Mouse (Mus musculus) limb, embryonic 15.5 days (tissue): ENCODE results near the gene Gpbp1. TPM values are rescaled to one million over a fixed set of nuclear protein-coding genes. Genes with fewer than 3 reads are reported as not detected.

Experiments
- ATAC-seq: fragments of 200-750 bp; cut with Nextera tagmentation; 2 replicates; pipeline ENCODE4 v1.8.0; 2017; ENCODE audit warnings: low read depth, moderate TSS enrichment; ENCODE audit not compliant: insufficient number of reproducible peaks, low FRiP score, low TSS enrichment
- H3K27ac ChIP-seq: fragments of 300-500 bp; sonication (generic); 2 replicates; pipeline ENCODE4 v1.5.1; 2015; ENCODE audit warnings: moderate library complexity, mild to moderate bottlenecking, inconsistent platforms
- H3K27me3 ChIP-seq: fragments of 300-500 bp; sonication (generic); 2 replicates; pipeline ENCODE4 v1.6.1; 2015; ENCODE audit warnings: inconsistent platforms
- H3K36me3 ChIP-seq: fragments of 300-500 bp; sonication (generic); 2 replicates; pipeline ENCODE4 v1.6.1; 2015; ENCODE audit warnings: inconsistent platforms
- H3K4me1 ChIP-seq: fragments of 300-500 bp; sonication (generic); 2 replicates; pipeline ENCODE4 v1.6.1; 2015; ENCODE audit warnings: inconsistent platforms
- H3K4me2 ChIP-seq: fragments of 300-500 bp; sonication (generic); 2 replicates; pipeline ENCODE4 v1.6.1; 2015; ENCODE audit warnings: mild to moderate bottlenecking, inconsistent platforms
- H3K4me3 ChIP-seq: fragments of 300-500 bp; sonication (generic); 2 replicates; pipeline ENCODE4 v1.5.1; 2015; ENCODE audit warnings: mild to moderate bottlenecking, inconsistent platforms
- H3K9ac ChIP-seq: fragments of 300-500 bp; sonication (generic); 2 replicates; pipeline ENCODE4 v1.6.1; 2015; ENCODE audit warnings: inconsistent platforms
- H3K9me3 ChIP-seq: fragments of 300-500 bp; sonication (generic); 2 replicates; pipeline ENCODE4 v1.6.1; 2016; ENCODE audit warnings: inconsistent platforms
- WGBS: fragments of 180-500 bp; shearing (Covaris S2); methylation state at CpG from one replicate; pipeline ENCODE4 v1.1.7; 2015; 5-methylcytosine and 5-hydroxymethylcytosine counted together
- polyA plus RNA-seq: library from polyadenylated mRNA; unstranded; fragments of >200 nt; fragmentation: Nextera tagmentation; extraction: Ambion mirVana; gene quantifications from 2 replicates; pipeline ENCODE4 v1.2.1, GENCODE M21; 2015

Gpbp1 gene
- polyA plus RNA-seq, 1 experiment from 2014 or later, result 82.8 TPM

- Histone ChIP-seq H3K9ac (no peak overlapping the region), H3K4me1 (peaks cover 3% of the 10 kb centered on the region; the same call in 1 of the 2 replicates), H3K27ac (no peak overlapping the region), H3K27me3 (no peaks in the 10 kb centered on the region), H3K4me3 (no peak overlapping the region), H3K9me3 (no peaks in the 10 kb centered on the region), H3K4me2 (no peak overlapping the region), H3K36me3 (no peaks in the 10 kb centered on the region)
- no peak for ATAC-seq
- WGBS, result 79% methylated on average over 6 of the region's 6 CpGs
Observed at GRCm38 (mm10) chr13:111393426-111393825, 96.5 kb downstream of the Gpbp1 start.

- no peak overlapping the region for H3K27ac ChIP-seq
Observed at GRCm38 (mm10) chr13:111391426-111391825, 98.5 kb downstream of the Gpbp1 start.

DNA sequence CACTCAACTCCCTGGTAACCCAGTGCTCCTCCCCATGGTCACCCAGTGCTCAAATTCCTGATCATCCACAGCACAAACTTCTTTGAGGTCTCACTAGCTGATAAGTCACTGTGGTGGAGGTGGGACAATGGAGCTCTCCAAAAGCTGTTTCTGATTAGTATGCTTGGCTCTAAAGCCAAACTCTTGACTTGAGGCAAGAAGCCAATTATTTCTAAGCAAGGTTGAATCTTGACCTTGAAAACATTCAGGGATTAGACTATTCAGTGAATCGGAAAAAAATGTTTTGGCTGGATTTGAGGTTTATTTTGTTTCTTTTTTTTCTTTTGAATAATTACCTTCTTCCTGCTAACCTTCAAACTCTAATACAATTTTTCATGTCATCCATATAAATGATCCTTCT lies 98.9 kb downstream of the Gpbp1 start:
- no peak overlapping the region for H3K27ac ChIP-seq
- WGBS, result 63% methylated on average over 1 of the region's 1 CpGs
- no peaks in the 10 kb centered on the region for H3K27me3 ChIP-seq
- no peak for ATAC-seq
- no peaks in the 10 kb centered on the region for H3K9me3 ChIP-seq
- no peaks in the 10 kb centered on the region for H3K36me3 ChIP-seq
- H3K9ac ChIP-seq, result no peak overlapping the region
- no peak overlapping the region for H3K4me3 ChIP-seq
- H3K4me2 ChIP-seq, result no peak overlapping the region
- peaks cover 3% of the 10 kb centered on the region; the same call in 1 of the 2 replicates for H3K4me1 ChIP-seq

More at GRCm38 (mm10) chr13:111391426-111391825, 98.5 kb downstream of the Gpbp1 start:
- Histone ChIP-seq H3K4me2 (no peak overlapping the region), H3K36me3 (no peaks in the 10 kb centered on the region), H3K9me3 (no peaks in the 10 kb centered on the region), H3K27me3 (no peaks in the 10 kb centered on the region), H3K4me3 (no peak overlapping the region), H3K4me1 (peaks cover 3% of the 10 kb centered on the region; the same call in 1 of the 2 replicates), H3K9ac (no peak overlapping the region)
- 90% methylated on average over 5 of the region's 5 CpGs for WGBS
- ATAC-seq, result no peak

- Histone ChIP-seq H3K27me3 (no peaks in the 10 kb centered on the region), H3K36me3 (no peaks in the 10 kb centered on the region), H3K4me1 (no peaks in the 10 kb centered on the region), H3K4me2 (no peak overlapping the region), H3K9me3 (no peaks in the 10 kb centered on the region), H3K4me3 (no peak overlapping the region), H3K9ac (no peak overlapping the region), H3K27ac (no peak overlapping the region)
- 53% methylated on average over 12 of the region's 12 CpGs for WGBS
- ATAC-seq, result no peak
Observed at GRCm38 (mm10) chr13:111384011-111384985, 105.6 kb downstream of the Gpbp1 start.

Other genes starting within 250 kb of the Gpbp1 start
- gene Actbl2, start 235.1 kb downstream of the Gpbp1 start, polyA plus RNA-seq, result not detected in 2 replicates
- not detected in 2 replicates for gene Gm49496, start 59.8 kb upstream of the Gpbp1 start, polyA plus RNA-seq
- not detected in 2 replicates for gene Gm10198, start 102.7 kb upstream of the Gpbp1 start, polyA plus RNA-seq
- 21.6 and 25.2 TPM in 2 replicates for gene Mier3, start 190.9 kb upstream of the Gpbp1 start, polyA plus RNA-seq